ENCODE assay signal across 20 mouse cellular contexts in the genomic region with DNA sequence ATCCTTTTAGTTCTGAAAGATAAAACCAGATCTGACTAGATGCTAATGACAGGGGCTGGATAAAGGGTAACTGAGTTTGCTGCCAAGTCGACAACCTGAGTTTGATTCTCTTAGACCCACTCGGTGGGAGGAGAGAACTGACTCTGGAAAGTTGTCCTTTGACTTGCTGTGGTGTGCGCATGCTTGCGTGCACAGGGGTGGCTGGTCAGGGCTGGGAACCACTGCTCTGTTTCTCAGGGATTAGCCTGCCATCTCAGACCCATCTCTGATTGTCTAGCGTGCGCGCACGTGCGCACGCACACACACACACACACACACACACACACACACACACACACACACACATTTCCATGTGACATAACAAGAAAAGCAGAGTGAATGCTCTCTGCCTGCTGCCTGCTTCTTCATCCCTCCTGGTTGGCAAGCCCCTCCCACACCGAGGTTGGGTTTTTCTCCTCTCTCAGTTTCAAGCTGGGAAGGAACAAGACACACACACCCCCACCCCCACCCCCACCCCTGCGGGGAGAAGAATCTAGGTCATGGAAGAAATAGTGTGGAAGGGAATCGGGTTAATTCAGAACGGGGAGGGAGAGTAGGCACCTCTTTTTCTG. TPM values are rescaled to one million over a fixed set of nuclear protein-coding genes. Genes with fewer than 3 reads are reported as not detected.
DNase-seq lines count a peak whose midpoint lies in the region; TF ChIP-seq lines count a peak whose summit lies in the region.
"Had no signal": no experiment of that assay in that cellular context is flagged by ENCODE, and none has a peak within 500 bp of the region (broad histone marks: within the 10 kb centered on the region; RNA-seq: fewer than 3 reads in every experiment).

No protein-coding gene starts in this region.

- peak overlapping the region; percentile 20; the same call in 1 of the 2 replicates for H3K9ac ChIP-seq in ES-Bruce4 (ENCODE audit: low read depth, poor library complexity, severe bottlenecking)
- H3K9ac ChIP-seq: embryonic facial prominence, embryonic 13.5 days; hindbrain, embryonic 14.5 days; liver, embryonic 15.5 days had no signal

- H3K27me3 ChIP-seq in ES-Bruce4 (ENCODE audit: control insufficient read depth, insufficient read depth, low read length, poor library complexity, severe bottlenecking): no peaks in the 10 kb centered on the region

- H3K9me3 ChIP-seq in ES-Bruce4 (replicated peaks; ENCODE audit: control insufficient read depth, insufficient read depth, low read length, poor library complexity, severe bottlenecking): no peaks in the 10 kb centered on the region
- H3K9me3 ChIP-seq: embryonic facial prominence, embryonic 13.5 days; heart, embryonic 10.5 days; liver, embryonic 15.5 days had no signal

- no peaks in the 10 kb centered on the region for H3K36me3 ChIP-seq in ES-Bruce4 (ENCODE audit: control insufficient read depth, insufficient read depth, low read length, poor library complexity, severe bottlenecking)
- H3K36me3 ChIP-seq: embryonic facial prominence, embryonic 13.5 days; heart, embryonic 10.5 days; liver, embryonic 15.5 days had no signal

- peak; percentile 30 to 50 for DNase-seq in cerebellum, postnatal 25 days
- DNase-seq in cerebellum, adult 11 months: no peak
- DNase-seq in left cerebral cortex, postnatal 25 days (ENCODE audit: low spot score in 2 of 2): peak; percentile 12 to 56
- no peak for DNase-seq in left cerebral cortex, adult 8-10 months (ENCODE audit: low spot score in 2 of 2)
- DNase-seq in brain, adult 2 months (ENCODE audit: low read depth, low spot score): peak; percentile 73
- no peak for DNase-seq in heart, adult 18-20 months
- DNase-seq: adrenal gland, postnatal 14 days; B cell, adult 2 months; gastrocnemius, postnatal 36 days; heart, postnatal 10 days; kidney, postnatal 10 days; midbrain, embryonic 14.5 days had no signal

- TF ChIP-seq POLR2A in ES-Bruce4 (IDR thresholded peaks at IDR 0.05; ENCODE audit: insufficient read depth, low read length): no peak

- intact Hi-C loops in left cerebral cortex, postnatal 25 days (cut with DNase I): no loop called here

- TF ChIP-seq EP300 in ES-Bruce4 (IDR thresholded peaks at IDR 0.05; ENCODE audit: insufficient read depth, low read depth, low read length): no peak

- no peak for TF ChIP-seq CTCF in ES-Bruce4 (IDR thresholded peaks at IDR 0.05; ENCODE audit: low read depth, low read length)

- peak overlapping the region; percentile 91 for H3K27ac ChIP-seq in ES-Bruce4 (ENCODE audit: insufficient read depth, low read length)
- H3K27ac ChIP-seq: embryonic facial prominence, embryonic 13.5 days; heart, embryonic 10.5 days; hindbrain, embryonic 14.5 days; layer of hippocampus, adult 2 months; liver, embryonic 15.5 days had no signal

- peaks cover 9% of the 10 kb centered on the region for H3K4me1 ChIP-seq in ES-Bruce4 (ENCODE audit: control insufficient read depth, insufficient read depth, low read length)
- H3K4me1 ChIP-seq: heart, embryonic 10.5 days; liver, embryonic 15.5 days had no signal

- H3K4me3 ChIP-seq in ES-Bruce4 (ENCODE audit: low read depth, low read length): no peak overlapping the region
- H3K4me3 ChIP-seq: embryonic facial prominence, embryonic 13.5 days; heart, embryonic 10.5 days; layer of hippocampus, adult 2 months; liver, embryonic 15.5 days had no signal

RNA-seq across cellular contexts. Expression of gene Oas2, which starts 15.2 kb away (rescaled TPM):
- total RNA-seq in left cerebral cortex, postnatal 25 days (2021): under 1 TPM in 1 of 2 experiments, not detected in 1; 0.30 TPM
- under 1 TPM in 2 of 4 experiments, not detected in 2; 0.21 to 0.27 TPM for total RNA-seq in left cerebral cortex, adult 8-10 months (2022)
- polyA plus RNA-seq in ES-Bruce4 (2011; ENCODE audit: insufficient read depth, insufficient read length, low read depth, missing spikeins): 0.76 and 0.84 TPM in 2 replicates
- 1 to 10 TPM; 1.1 to 1.2 TPM for total RNA-seq in heart, adult 18-20 months (2021)
- total RNA-seq: layer of hippocampus, adult 2 months had no signal
- polyA plus RNA-seq: heart, embryonic 10.5 days; neural tube, embryonic 11.5 days had no signal

RNA-seq across cellular contexts. Expression of gene Dtx1, which starts 22.8 kb away (rescaled TPM):
- total RNA-seq in left cerebral cortex, postnatal 25 days (2021): 10 to 100 TPM; 68.9 to 71.2 TPM
- 10 to 100 TPM; 64.7 to 71.7 (median 69.7) TPM for total RNA-seq in left cerebral cortex, adult 8-10 months (2022)
- polyA plus RNA-seq in ES-Bruce4 (2011; ENCODE audit: insufficient read depth, insufficient read length, low read depth, missing spikeins): 19.1 and 21.0 TPM in 2 replicates
- 1 to 10 TPM in 1 of 2 experiments, under 1 TPM in 1; 0.99 to 2.7 TPM for total RNA-seq in heart, adult 18-20 months (2021)
- total RNA-seq: megakaryocyte progenitor cell, adult 5-6 weeks had no signal

RNA-seq across cellular contexts. Expression of gene Oas3, which starts 43.0 kb away (rescaled TPM):
- not detected for total RNA-seq in left cerebral cortex, postnatal 25 days (2021)
- not detected for total RNA-seq in left cerebral cortex, adult 8-10 months (2022)
- polyA plus RNA-seq in ES-Bruce4 (2011; ENCODE audit: insufficient read depth, insufficient read length, low read depth, missing spikeins): 1.7 and 1.9 TPM in 2 replicates
- total RNA-seq in heart, adult 18-20 months (2021): under 1 TPM in 1 of 2 experiments, not detected in 1; 0.05 TPM
- total RNA-seq: gastrocnemius, postnatal 36 days; layer of hippocampus, adult 2 months had no signal
- polyA plus RNA-seq: neural tube, embryonic 11.5 days had no signal

Comparison
In these comparisons a context has a peak if more than half of its experiments do, and no peak if none do; other contexts are left out.
1. DNase-seq: peak in cerebellum, postnatal 25 days (2 of 2), left cerebral cortex, postnatal 25 days (2 of 2) and brain, adult 2 months (single experiment); none in cerebellum, adult 11 months (single experiment), left cerebral cortex, adult 8-10 months (0 of 2) and heart, adult 18-20 months (0 of 2).
2. RNA of gene Dtx1, which starts 22.8 kb away (total RNA-seq): 64.7 to 71.7 TPM in left cerebral cortex, adult 8-10 months and 68.9 to 71.2 TPM in left cerebral cortex, postnatal 25 days; 0.99 to 2.7 TPM in heart, adult 18-20 months; every median in the first group is over 10 times any median in the second.